Mouse (Mus musculus): ENCODE measurements around the gene Ppia.

GRCm38 (mm10) chr11:6391516-6392276 is 23.5 kb upstream of the Ppia start:
- no peak for TF ChIP-seq CTCF (IDR thresholded peaks at IDR 0.05; ENCODE audit: control insufficient read depth, insufficient read depth, insufficient replicate concordance, low read depth, low read length)
- no peak for TF ChIP-seq POLR2A (IDR thresholded peaks at IDR 0.05; ENCODE audit: control insufficient read depth, low read depth, low read length)

Measured in testis, adult 2 months (tissue).